Mouse (Mus musculus) hindbrain, embryonic 12.5 days (tissue): ENCODE data around the gene Tmem178b. TPM values are rescaled to one million over a fixed set of nuclear protein-coding genes. Genes with fewer than 3 reads are reported as not detected.
A peak's percentile ranks its signal among the peaks of the same experiment; 100 is the strongest.

Experiments used
- ATAC-seq: fragments of 200-750 bp; cut with Nextera tagmentation; 2 replicates; pipeline ENCODE4 v1.8.0; 2017; ENCODE audit warnings: moderate TSS enrichment; ENCODE audit not compliant: low FRiP score
- H3K27ac ChIP-seq: fragments of 300-500 bp; sonication (generic); 2 replicates; pipeline ENCODE4 v1.5.1; 2016; ENCODE audit warnings: mild to moderate bottlenecking
- H3K27me3 ChIP-seq: fragments of 300-500 bp; sonication (generic); 2 replicates; pipeline ENCODE4 v1.6.1; 2016; ENCODE audit warnings: mild to moderate bottlenecking
- H3K36me3 ChIP-seq: fragments of 300-500 bp; sonication (generic); 2 replicates; pipeline ENCODE4 v1.6.1; 2016; ENCODE audit warnings: mild to moderate bottlenecking
- H3K4me1 ChIP-seq: fragments of 300-500 bp; sonication (generic); 2 replicates; pipeline ENCODE4 v1.6.1; 2016
- H3K4me2 ChIP-seq: fragments of 300-500 bp; sonication (generic); replicated peaks from 2 replicates; pipeline ENCODE4 v1.6.1; 2016; ENCODE audit warnings: mild to moderate bottlenecking
- H3K4me3 ChIP-seq: fragments of 300-500 bp; sonication (generic); 2 replicates; pipeline ENCODE4 v1.5.1; 2016; ENCODE audit warnings: mild to moderate bottlenecking
- H3K9ac ChIP-seq: fragments of 300-500 bp; sonication (generic); 2 replicates; pipeline ENCODE4 v1.6.1; 2016; ENCODE audit warnings: mild to moderate bottlenecking, moderate library complexity
- H3K9me3 ChIP-seq: fragments of 300-500 bp; sonication (generic); replicated peaks from 2 replicates; pipeline ENCODE4 v1.6.1; 2016; ENCODE audit warnings: mild to moderate bottlenecking
- WGBS: fragments of 180-500 bp; shearing (Covaris S2); methylation state at CpG from one replicate; pipeline ENCODE4 v1.1.7; 2016; 5-methylcytosine and 5-hydroxymethylcytosine counted together
- polyA plus RNA-seq: library from polyadenylated mRNA; unstranded; fragments of >200 nt; fragmentation: Nextera tagmentation; extraction: Ambion mirVana; gene quantifications from 2 replicates; pipeline ENCODE4 v1.2.1, GENCODE M21; 2016

Gene Tmem178b
- polyA plus RNA-seq, 1 experiment from 2014 or later: 17.1 TPM

DNA sequence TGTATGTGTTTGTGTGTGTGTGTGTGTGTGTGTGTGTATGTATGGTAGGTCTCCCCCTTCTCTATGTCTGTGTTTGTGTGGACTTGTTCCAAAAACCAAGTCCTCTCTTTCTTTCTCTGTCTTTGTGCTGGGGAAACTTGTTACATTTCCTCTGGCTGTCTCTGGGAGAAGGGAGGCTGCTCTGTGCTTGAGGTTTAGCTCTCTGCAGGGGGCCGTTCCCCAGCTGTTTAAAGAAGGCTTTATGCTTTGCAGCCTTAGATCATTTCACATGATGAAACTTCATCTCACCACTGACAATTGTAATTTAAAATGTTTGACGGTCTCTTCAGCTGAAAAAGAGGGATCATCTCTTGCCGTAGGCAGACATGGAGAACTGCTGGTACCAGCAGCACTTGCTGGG, 243.2 kb downstream of the Tmem178b start:
- Histone ChIP-seq H3K9ac (no peak overlapping the region), H3K4me1 (peaks cover 6% of the 10 kb centered on the region; the same call in 1 of the 2 replicates), H3K4me3 (no peak overlapping the region), H3K27me3 (no peaks in the 10 kb centered on the region), H3K27ac (no peak overlapping the region), H3K36me3 (no peaks in the 10 kb centered on the region), H3K9me3 (no peaks in the 10 kb centered on the region), H3K4me2 (no peak overlapping the region)
- 59% methylated on average over 3 of the region's 3 CpGs for WGBS
- no peak for ATAC-seq

DNA sequence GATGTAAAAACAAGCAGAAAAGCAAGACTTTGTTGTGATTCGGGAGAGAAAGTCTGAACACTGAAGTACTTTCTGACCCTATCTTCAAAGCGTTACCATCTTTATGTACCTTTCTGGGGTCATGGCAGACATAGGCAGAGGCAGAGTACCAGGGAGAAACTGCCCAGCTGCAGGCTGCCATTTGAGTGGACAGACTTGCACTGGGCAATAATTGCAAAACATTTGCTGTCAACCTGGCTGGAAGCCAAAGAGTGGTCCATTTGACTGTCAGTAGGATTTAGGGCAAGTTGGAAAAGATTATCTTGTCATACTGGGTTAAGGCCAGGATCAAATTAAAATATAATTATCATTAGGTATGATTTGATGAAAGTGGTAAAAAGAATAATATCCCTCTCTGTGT, 247.1 kb downstream of the Tmem178b start:
- Histone ChIP-seq H3K27me3 (no peaks in the 10 kb centered on the region), H3K9ac (no peak overlapping the region), H3K36me3 (no peaks in the 10 kb centered on the region), H3K4me1 (peaks cover 6% of the 10 kb centered on the region; the same call in 1 of the 2 replicates), H3K4me2 (no peak overlapping the region), H3K4me3 (no peak overlapping the region), H3K9me3 (no peaks in the 10 kb centered on the region), H3K27ac (no peak overlapping the region)
- ATAC-seq: no peak
- WGBS: 92% methylated on average over 2 of the region's 2 CpGs

DNA sequence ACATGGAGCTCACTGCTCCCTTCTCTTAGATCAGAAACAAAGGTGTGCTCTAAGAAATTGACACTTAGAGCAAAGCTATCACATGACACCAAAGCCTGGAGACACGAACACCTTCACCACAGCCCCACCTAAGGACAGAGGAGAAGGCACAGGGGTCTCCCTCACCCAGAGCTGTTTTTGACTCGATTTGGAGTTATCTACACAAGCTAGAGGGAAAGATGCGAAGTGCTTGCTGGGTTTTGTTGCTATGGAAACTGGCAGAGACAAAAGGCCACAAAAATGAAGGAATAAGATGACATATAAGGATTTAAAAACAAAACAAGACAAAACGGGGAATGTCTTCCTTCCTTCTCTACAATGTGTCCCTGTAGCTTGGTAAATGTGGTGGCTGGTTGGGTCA, 248.4 kb downstream of the Tmem178b start:
- no peaks in the 10 kb centered on the region for H3K9me3 ChIP-seq
- H3K4me3 ChIP-seq: no peak overlapping the region
- no peak overlapping the region for H3K9ac ChIP-seq
- no peaks in the 10 kb centered on the region for H3K36me3 ChIP-seq
- no peaks in the 10 kb centered on the region for H3K27me3 ChIP-seq
- H3K4me1 ChIP-seq: peaks cover 3% of the 10 kb centered on the region; the same call in 1 of the 2 replicates
- H3K27ac ChIP-seq: no peak overlapping the region
- 59% methylated on average over 4 of the region's 4 CpGs for WGBS
- no peak overlapping the region for H3K4me2 ChIP-seq
- no peak for ATAC-seq

DNA sequence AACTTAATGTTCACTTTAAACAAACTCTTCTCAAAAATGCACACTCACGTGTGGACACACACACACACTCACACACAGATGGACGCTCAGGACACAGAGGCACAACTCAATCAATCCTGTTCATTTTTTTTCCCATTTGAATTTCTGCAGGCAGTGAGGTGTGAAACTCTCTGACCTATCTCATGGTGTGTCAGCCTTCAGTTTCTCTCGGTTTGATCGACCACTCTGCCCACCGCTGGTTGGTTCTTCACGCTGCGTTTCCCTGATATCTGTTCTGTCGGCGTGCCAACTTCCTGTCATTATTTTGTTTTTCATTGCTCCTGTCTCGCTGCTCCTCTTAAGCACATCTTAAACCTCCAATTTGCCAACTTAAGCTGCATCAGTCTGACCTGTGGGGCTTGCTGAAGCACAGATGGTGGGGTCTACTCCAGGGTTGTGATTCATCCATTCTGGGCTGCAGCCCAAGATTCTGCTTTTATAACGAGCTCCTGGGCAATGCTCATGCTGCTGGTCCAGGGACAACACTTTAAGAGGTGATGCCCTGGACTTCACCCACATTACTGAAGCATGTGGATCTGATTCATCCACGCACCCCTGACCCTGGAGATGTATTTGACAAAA, 250.1 kb downstream of the Tmem178b start:
- Histone ChIP-seq H3K27ac (no peak overlapping the region), H3K4me3 (no peak overlapping the region), H3K27me3 (no peaks in the 10 kb centered on the region), H3K9ac (no peak overlapping the region), H3K4me1 (peaks cover 3% of the 10 kb centered on the region; the same call in 1 of the 2 replicates), H3K4me2 (no peak overlapping the region), H3K9me3 (no peaks in the 10 kb centered on the region), H3K36me3 (no peaks in the 10 kb centered on the region)
- WGBS: 73% methylated on average over 12 of the region's 12 CpGs
- ATAC-seq: 0 out of 2 replicates have a peak, but pooled peaks have one; percentile 32

DNA sequence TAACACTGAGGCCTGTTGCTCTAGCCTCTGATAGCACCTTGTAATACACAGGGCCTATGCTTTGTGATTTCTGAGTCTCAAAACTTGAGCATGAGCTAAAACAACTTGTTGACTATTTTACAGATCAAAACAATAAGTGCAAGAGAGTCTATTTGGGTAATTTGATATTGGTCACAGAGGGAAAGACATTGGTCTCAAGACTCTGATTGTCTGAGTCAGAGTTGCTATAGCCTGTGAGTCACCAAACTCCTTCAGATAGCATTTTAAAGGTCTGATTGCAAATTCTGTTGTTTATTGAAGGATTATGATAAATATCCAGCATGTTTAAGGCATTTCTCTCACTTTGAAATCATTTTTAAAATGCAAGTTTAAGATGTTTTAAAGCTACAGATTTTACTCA, 250.9 kb downstream of the Tmem178b start:
- H3K36me3 ChIP-seq: no peaks in the 10 kb centered on the region
- H3K9me3 ChIP-seq: no peaks in the 10 kb centered on the region

DNA sequence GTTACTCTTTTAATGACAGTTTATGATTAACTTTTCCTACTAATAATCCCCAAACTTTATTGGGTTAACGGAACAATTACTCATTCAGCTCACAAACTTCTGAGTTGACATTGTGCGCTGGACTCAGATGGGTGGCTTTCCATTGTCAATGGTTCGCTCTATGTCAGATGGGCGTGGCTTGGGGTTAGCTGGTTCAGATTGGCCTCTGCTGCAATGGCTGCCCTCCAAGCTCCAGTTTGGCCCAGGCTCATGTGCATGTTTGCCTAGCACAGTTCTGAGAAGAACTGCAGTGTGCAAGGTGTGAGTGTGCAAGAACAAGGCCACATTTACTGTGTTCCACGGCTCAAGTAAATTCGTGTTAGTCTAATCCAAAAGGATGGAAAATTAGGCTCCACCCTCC, 255.6 kb downstream of the Tmem178b start:
- no peak overlapping the region for H3K4me3 ChIP-seq
- ATAC-seq: no peak
- H3K27me3 ChIP-seq: no peaks in the 10 kb centered on the region
- H3K36me3 ChIP-seq: no peaks in the 10 kb centered on the region
- no peaks in the 10 kb centered on the region for H3K9me3 ChIP-seq
- H3K4me1 ChIP-seq: no peaks in the 10 kb centered on the region; the same call in 1 of the 2 replicates
- H3K9ac ChIP-seq: no peak overlapping the region
- WGBS: 84% methylated on average over 6 of the region's 6 CpGs
- no peak overlapping the region for H3K4me2 ChIP-seq
- H3K27ac ChIP-seq: no peak overlapping the region

More for the DNA sequence above, 250.9 kb downstream of the Tmem178b start:
- Histone ChIP-seq H3K4me1 (peaks cover 3% of the 10 kb centered on the region; the same call in 1 of the 2 replicates), H3K27me3 (no peaks in the 10 kb centered on the region), H3K4me3 (no peak overlapping the region), H3K27ac (no peak overlapping the region), H3K4me2 (no peak overlapping the region), H3K9ac (no peak overlapping the region)
- no peak for ATAC-seq

DNA sequence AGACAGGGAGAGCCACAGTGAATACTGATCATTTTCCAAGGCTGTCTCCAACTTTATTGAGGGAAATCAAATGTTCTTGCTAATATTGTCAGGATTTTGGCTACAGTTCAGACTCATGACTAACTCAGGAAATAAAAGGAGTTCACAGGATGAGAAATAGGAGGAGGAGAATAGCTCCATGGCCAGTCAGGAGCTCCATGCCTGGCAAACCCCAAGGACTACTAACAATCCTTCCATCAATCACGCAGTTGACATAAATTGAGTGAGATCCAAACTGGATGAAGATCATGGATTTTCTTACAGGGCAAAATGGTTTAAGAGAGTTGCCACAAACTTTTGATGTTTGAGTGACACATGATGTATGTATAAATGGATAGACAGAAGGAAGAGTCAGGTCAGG, 258.9 kb downstream of the Tmem178b start:
- Histone ChIP-seq H3K36me3 (no peaks in the 10 kb centered on the region), H3K27me3 (no peaks in the 10 kb centered on the region), H3K9ac (no peak overlapping the region), H3K27ac (no peak overlapping the region), H3K4me1 (peaks cover 4% of the 10 kb centered on the region; the same call in 1 of the 2 replicates), H3K4me2 (no peak overlapping the region), H3K9me3 (no peaks in the 10 kb centered on the region), H3K4me3 (no peak overlapping the region)
- WGBS: 93% methylated on average over 1 of the region's 1 CpGs
- no peak for ATAC-seq

DNA sequence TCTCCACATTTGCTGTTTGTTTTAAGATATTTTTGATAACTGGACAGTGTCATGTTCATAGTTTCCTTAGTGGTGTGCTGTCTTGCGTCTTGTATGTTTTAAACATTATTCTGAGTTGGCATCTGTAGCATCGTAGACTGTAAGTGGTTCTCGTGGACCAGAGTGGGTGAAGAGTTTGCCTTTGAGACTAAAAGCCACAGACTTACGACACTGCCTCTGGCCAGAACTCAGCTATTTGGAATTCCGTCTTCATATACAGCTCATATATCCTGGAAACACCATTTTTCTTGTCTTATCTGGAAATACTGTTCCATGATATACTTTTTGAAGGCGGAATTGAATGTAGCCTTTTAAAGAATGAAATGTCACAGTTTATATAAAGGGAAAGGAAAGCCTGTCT, 260.4 kb downstream of the Tmem178b start:
- WGBS: 89% methylated on average over 6 of the region's 6 CpGs
- ATAC-seq: no peak
- no peaks in the 10 kb centered on the region for H3K9me3 ChIP-seq
- peaks cover 18% of the 10 kb centered on the region for H3K4me1 ChIP-seq
- no peak overlapping the region for H3K9ac ChIP-seq
- no peak overlapping the region for H3K4me3 ChIP-seq
- no peaks in the 10 kb centered on the region for H3K36me3 ChIP-seq
- no peak overlapping the region for H3K4me2 ChIP-seq
- no peak overlapping the region for H3K27ac ChIP-seq
- no peaks in the 10 kb centered on the region for H3K27me3 ChIP-seq

DNA sequence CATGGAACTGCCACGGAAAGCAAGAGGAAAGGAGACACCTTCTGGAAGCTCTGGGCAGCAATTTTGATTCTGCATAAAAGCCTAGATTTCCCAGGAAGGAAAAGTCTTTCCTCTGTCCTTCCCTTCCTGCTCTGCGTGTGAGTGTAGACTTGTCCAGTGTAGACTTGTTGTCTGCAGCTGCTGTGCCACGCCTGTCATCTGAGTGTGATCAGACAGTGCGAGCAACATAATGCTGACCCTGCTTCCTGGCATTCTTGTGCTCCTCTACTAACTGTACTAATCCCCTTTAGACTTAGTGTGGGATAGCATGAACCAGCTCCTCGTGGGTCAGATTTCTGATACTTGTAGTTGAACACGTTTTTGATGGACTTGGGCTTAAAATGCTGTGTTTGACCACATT, 262.6 kb downstream of the Tmem178b start:
- Histone ChIP-seq H3K4me2 (no peak overlapping the region), H3K27ac (0 out of 2 replicates have a peak overlapping the region, but pooled peaks have one; percentile 35), H3K36me3 (no peaks in the 10 kb centered on the region), H3K4me3 (no peak overlapping the region), H3K27me3 (no peaks in the 10 kb centered on the region), H3K9ac (no peak overlapping the region), H3K4me1 (peaks cover 18% of the 10 kb centered on the region), H3K9me3 (no peaks in the 10 kb centered on the region)
- 81% methylated on average over 6 of the region's 6 CpGs for WGBS
- ATAC-seq: no peak

DNA sequence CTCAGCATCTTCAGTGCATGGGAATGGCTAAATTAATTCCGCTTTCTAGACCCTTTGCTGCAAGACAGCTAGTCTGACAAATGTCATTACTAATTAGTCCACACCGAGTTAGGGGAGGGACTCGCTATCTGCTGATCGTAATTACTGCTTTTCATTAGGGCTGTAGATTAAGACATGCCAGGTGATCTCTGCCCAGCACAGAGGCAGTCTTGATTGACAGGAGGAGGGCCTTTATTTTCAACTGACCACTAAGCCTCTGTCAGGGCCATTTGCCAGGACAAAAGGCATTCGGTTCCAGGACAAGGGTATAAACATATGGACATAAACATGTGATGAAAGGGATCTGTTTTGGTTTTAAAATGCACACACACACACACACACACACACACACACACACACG, 264.3 kb downstream of the Tmem178b start:
- H3K36me3 ChIP-seq: no peaks in the 10 kb centered on the region
- ATAC-seq: peak; percentile 67
- H3K9me3 ChIP-seq: no peaks in the 10 kb centered on the region
- no peak overlapping the region for H3K9ac ChIP-seq
- no peak overlapping the region for H3K4me2 ChIP-seq
- H3K27me3 ChIP-seq: no peaks in the 10 kb centered on the region
- WGBS: 43% methylated on average over 6 of the region's 6 CpGs
- no peak overlapping the region for H3K4me3 ChIP-seq
- peaks cover 18% of the 10 kb centered on the region for H3K4me1 ChIP-seq
- peak overlapping the region; percentile 76 for H3K27ac ChIP-seq

DNA sequence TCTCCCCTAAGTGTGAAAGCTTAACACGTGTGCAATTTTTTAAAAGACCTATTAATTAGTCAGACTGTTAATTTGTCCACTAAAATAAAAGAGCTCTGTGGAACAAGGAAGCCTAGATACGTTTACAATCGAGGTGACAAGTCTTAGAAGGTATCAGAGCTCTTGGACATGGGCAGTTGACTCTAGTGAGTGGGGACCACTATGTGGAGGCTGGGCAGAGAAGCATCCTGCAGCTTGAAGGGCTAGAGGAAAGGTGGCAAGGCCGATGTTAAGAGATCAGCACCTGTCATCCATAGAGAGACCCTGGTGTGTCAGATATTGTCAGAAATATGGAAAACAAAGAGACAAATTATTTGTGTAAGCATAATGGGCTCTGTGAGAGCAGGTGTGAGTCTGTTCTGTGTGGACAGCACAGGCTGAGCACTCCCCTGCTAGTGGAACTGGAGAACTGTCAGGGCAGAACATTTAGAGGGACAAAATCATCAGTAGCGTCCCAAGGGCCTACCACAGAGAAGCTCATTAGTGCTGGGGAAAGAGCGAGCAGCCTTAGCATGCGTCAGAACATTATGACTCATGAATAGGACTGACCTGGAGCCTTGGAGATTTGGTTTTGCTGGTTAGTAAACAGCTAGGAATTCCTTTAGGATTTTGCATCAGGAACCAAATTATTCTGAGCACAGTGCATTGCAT, 264.9 kb downstream of the Tmem178b start:
- Histone ChIP-seq H3K4me1 (peaks cover 18% of the 10 kb centered on the region), H3K9ac (no peak overlapping the region), H3K27me3 (no peaks in the 10 kb centered on the region), H3K9me3 (no peaks in the 10 kb centered on the region), H3K36me3 (no peaks in the 10 kb centered on the region), H3K4me3 (no peak overlapping the region), H3K27ac (peak overlapping the region; percentile 76), H3K4me2 (no peak overlapping the region)
- WGBS: 59% methylated on average over 7 of the region's 7 CpGs
- ATAC-seq: peak; percentile 86

DNA sequence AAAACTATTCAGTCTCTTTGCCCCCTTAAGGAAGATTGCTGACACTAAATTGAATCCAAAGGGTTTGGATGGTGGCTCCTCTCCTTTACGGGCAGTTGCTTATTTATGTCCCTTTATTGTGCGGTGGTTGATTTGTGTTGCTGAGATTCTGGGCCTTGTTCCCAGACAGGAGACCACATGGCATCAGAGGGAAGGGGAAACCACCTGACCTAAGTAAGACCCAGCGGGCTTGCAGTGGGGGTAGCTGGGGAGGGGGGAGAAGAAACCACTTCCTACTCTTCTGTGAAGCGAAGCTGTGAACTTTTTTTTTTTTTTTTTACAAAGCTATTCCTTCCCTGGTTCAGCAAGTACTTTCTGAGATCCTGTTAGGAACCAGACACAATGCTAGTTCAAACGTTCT, 269.5 kb downstream of the Tmem178b start:
- Histone ChIP-seq H3K4me2 (no peak overlapping the region), H3K9me3 (no peaks in the 10 kb centered on the region), H3K36me3 (no peaks in the 10 kb centered on the region), H3K4me1 (peaks cover 7% of the 10 kb centered on the region), H3K9ac (no peak overlapping the region), H3K27me3 (no peaks in the 10 kb centered on the region), H3K27ac (no peak overlapping the region), H3K4me3 (no peak overlapping the region)
- ATAC-seq: no peak
- WGBS: 56% methylated on average over 5 of the region's 5 CpGs

DNA sequence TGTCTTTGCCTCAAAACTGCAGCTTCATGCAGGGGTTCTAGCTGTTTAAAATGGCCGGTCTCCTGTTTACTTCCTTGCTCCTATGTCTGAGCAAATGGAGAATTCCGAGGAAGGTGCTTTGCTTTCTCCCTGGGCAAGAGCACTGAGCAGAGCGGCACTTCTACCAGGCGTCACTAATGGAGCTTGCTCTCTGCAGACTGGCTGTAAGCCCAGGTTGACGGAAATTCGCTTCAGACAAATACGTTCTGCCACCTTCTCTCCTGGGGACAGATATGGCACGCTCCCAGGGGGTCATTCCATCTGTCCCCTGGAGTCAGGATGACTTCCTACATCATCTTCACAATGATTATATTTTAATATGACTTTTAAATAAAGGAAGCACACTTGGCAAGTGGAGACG, 271.3 kb downstream of the Tmem178b start:
- Histone ChIP-seq H3K27ac (no peak overlapping the region), H3K4me3 (no peak overlapping the region), H3K4me1 (no peaks in the 10 kb centered on the region; the same call in 1 of the 2 replicates), H3K9ac (no peak overlapping the region), H3K27me3 (no peaks in the 10 kb centered on the region), H3K4me2 (no peak overlapping the region), H3K9me3 (no peaks in the 10 kb centered on the region), H3K36me3 (no peaks in the 10 kb centered on the region)
- 80% methylated on average over 9 of the region's 9 CpGs for WGBS
- ATAC-seq: no peak
